Mouse (Mus musculus): ENCODE measurements around the gene Kcnj14.

The Kcnj14 gene

DNA sequence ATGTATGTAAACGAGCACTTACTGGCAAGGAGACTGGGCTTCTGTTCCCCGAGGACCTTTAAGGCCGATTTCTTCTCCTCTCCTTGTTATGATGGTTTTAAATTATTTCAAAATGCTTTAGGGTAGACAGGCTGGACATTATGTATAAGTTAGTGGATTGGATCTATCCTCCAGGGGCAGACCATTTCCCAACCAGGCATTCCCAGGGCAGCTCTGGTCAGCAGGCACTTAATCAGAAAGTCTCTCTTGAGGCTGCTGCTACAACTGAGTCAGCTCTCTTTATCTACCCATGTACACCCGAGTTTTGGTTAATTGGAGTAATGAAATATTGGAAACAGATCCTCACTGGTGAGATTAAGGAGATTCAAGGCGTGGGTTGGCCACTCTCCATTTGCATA is 6.5 kb upstream of the Kcnj14 start:
- DNase-seq, result no peak

DNA sequence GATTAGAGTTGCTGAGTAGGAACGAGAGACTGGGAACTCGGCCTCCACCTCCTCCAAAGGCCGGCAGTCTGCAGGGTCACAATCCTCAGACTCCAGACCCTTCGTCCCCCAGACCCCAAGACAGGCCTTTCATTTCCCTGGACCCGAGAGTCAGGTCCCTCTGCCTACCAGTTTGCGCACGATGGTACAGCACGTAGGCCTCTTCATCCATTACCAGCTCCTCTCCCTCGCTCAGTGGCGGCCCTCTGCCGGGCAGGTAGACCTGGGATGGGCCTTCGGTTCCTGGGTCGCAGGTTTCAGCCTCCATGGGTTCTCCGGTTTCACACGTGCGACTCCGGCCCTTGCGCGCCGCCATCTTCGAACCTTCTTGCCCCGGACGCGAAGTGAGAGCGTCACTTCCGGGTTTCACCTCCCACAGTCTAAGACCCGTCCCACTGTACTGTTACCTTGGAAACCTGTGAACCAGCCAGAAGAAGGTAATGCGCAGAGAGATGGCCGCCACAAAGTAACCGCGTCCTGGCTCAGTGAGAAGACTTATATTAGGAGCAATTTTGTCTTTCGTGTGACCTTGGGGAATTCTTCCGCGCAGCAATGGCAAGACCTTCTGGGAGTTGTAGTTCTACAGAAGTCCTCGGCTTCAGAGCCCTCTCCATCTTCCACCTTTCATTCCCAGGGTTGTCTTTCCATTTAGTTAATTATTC is 6.0 kb upstream of the Kcnj14 start, which contains the start of gene Grwd1:
Gene Grwd1, minus strand, starts transcription at position 518 of the 701 bp plus-strand sequence.
- peak; percentile 86 to 89 for DNase-seq

GRCm38 (mm10) chr7:45826631-45827030 is 2.0 kb upstream of the Kcnj14 start:
- DNase-seq, result peak; percentile 9 to 35

GRCm38 (mm10) chr7:45820913-45821312 is 3.7 kb downstream of the Kcnj14 start:
- DNase-seq, result no peak

DNA sequence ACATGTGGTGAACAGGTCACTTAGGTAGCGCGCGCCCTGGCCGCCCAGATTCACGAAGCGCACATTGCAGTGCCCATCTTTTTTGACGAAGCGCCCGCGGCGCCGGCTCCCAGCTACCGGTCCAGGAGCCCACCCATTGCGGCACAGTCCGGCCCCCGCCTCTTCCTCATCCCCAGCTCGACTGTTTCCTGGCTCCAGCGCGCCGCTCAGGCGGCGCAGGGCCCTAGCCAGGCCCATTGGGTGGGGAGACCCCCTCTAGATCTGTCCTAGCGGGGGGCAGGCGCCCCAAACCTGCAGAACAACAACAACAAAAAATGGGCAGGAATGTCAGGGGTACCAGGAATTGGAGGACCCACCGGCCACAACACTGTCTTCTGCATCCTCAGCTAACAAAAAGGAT is 4.7 kb downstream of the Kcnj14 start:
- DNase-seq, result no peak

DNA sequence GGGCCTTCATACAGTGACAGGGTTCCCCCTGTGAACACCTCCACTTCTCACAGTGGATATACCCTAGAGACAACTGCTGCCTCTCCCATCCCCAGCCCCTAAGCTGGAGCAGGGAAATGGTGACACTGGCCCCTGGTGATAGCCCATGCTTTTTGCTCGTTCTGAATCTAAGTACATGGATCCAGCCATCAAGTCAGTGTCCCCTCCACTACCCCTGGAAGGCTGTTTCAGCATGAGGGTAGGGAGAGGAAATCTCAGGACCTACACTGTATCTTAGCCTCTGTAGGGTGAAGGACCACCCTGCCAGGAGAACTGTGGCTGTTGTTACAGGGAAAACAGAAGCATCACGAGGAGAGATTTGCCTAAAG is 8.6 kb downstream of the Kcnj14 start:
- DNase-seq, result peak in 1 of 2 experiments; percentile 5

GRCm38 (mm10) chr7:45815323-45815983 is 9.1 kb downstream of the Kcnj14 start:
- peak; percentile 32 to 45 for DNase-seq

DNA sequence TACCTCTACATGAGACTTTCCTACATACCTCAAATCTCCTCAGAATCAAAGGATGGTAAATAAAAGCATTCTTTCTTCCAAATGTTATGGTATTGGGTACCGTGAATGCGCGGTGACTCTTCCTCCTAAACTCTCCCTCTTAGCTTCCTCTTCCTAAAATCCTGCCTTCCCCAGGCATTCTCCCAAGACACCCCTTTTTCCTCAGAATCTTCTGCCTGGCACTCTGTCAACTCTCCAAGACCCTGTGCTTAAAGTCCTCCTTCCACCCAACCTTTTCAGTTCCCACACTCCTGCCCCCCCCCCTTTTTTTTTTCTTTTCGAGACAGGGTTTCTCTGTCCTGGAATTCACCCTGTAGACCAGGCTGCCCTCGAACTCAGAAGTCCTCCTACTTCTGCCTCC is 9.7 kb downstream of the Kcnj14 start:
- peak; percentile 43 to 55 for DNase-seq

DNA sequence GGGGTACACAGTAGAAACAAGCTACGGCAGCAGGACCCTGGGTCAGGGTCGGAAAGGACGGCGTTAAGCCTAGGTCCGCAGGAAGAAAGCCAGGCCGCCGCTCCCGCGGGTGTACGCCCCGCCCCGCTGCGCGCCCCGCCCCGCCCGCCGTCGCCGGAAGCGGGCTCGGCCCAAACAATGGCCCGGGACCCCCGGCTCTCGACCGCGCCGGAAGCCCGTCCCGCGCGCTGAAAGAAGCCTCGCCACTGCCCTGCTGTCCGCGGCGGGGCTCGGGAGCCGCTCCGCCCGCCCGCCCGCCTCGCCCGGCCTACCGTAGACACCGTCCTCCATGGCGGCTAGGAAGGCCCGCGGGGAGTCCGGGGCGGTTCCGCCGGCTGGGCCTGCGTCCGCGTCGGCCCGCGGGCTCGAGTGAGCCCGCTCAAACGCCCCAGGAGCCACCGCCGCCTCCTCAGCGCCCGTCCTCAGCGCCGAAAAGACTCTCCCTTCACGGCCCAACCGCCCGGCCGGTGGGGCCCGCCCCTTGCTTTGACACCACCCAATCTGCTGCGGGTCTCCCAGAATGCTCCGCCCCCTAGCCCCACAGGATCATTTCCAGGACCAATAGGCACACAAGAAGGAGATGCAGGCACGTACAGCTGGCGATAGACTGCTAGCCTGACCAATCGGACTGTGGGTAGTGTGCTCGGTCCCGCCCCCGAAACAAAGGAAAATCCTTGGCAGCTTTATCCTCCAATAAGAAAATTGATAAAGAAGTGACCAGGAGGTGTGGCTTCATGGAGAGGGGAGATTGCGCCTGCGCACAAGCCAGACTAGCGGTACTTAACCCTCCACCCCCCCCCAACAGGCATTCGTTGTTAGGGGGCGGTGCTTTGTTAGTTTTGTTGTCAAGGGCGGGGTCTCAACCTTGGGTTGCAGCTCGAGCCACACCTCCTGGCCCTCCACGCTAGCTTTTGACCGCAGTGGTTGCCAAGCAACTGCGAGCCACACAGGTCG is 10.5 kb downstream of the Kcnj14 start, which contains the start of gene Cyth2:
Gene Cyth2, minus strand, starts transcription at position 795 of the 993 bp plus-strand sequence.
- peak; percentile 99 to 100 for DNase-seq

- peak; percentile 19 to 26 for DNase-seq
These were observed 11.7 kb downstream of the Kcnj14 start for GRCm38 (mm10) chr7:45812921-45813320.

- peak; percentile 51 to 59 for DNase-seq
These were observed 15.1 kb downstream of the Kcnj14 start for GRCm38 (mm10) chr7:45809276-45810075.

GRCm38 (mm10) chr7:45808471-45808870 is 16.1 kb downstream of the Kcnj14 start:
- DNase-seq, result peak; percentile 30 to 38

GRCm38 (mm10) chr7:45805941-45806340 is 18.6 kb downstream of the Kcnj14 start:
- DNase-seq, result peak; percentile 10 to 15

DNA sequence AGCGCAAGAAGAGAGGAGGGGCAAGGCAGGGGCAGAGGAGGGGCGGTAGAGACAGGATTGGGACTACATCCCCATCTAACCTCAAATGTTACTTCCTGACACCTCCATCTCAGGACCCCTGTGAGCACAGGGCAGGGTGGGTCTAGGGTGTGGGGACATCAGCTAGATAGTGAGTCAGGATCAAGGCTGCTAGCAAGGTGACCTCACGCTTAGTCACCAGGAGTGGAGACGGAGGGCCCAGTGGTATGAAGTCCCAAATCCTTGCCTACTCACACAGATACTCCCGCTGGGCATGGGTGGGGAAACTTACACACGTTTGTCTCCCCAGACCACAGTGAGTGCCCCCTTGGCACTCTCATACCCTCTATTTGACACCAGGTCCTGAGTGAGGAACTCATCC is 22.0 kb downstream of the Kcnj14 start:
- no peak for DNase-seq

DNA sequence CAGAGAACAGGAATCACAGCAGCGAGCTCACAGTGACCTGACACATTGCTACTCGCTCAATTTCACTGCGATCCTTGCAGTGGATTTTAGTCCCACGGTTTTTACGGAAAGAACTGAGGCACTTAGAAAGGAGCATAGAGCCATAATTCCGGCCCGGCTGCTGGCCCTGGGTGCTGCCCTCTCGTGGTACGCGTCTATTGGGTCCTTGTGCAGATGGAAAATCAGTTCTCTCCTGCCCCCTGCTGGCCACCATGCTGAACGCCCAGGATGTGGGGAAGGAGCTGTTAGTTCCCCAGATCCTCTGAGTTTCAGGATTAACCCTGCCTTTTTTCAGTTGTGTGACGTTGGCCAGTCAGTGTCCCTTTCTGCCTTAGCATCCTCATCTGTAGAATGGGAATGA is 23.2 kb downstream of the Kcnj14 start:
- DNase-seq, result peak; percentile 96 to 98

GRCm38 (mm10) chr7:45800546-45801204 is 23.9 kb downstream of the Kcnj14 start:
- peak in 1 of 2 experiments; percentile 14 for DNase-seq

DNA sequence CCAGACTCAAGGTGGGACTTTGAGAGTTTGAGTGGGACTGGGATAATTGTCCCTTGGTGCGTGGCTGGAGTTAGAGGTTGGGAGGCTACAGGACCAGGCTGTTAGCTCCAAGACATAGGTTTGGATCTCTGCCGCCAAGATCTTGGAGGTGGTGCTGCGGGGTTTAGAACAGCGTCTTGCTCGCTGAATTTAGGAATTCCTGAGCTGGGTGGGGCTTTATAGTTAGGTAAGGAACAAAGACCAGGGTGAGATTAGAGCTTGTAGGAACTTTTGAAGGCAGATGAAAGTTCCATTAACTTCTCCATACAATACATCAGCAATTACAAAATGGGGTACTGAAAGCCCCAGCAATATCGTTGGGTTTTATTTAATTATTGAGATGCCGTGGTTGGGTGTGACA is 24.6 kb downstream of the Kcnj14 start:
- no peak for DNase-seq

DNA sequence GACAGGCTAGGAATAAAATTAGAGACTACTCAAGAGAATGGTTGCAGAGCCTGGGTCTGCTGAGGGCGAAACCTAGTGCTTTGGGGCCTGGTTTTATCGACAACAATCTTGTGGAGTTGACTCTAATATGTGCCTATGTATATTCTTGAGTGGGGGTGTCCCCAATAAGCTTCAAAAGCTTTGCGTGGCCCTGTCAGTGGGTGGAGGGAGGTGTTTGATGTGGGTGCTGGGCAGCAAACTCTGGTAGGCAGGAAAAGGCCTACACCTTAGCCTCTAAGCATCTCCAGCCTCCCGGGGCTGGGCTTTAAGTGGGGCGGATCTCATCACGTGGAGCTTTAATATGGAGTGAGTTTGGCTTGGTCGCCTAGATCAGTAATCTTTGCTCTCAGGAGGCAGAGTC is 25.7 kb downstream of the Kcnj14 start:
- no peak for DNase-seq

DNA sequence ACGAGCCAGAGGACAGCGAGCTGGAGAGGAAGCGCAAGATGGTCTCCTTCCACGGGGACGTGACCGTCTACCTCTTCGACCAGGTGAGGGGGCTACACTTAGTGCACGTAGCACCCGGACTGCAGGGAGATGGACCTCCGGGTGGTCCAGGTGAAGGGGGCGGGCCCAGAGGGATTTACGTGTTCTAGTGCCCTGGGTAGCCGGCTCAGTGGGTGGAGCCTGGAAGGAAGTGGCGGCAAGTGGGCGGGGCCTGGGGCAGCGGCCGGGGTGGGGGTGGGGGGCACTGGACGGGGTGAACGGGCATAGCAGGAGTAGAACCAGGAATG is 26.1 kb downstream of the Kcnj14 start:
- DNase-seq, result peak in 1 of 2 experiments; percentile 60

DNA sequence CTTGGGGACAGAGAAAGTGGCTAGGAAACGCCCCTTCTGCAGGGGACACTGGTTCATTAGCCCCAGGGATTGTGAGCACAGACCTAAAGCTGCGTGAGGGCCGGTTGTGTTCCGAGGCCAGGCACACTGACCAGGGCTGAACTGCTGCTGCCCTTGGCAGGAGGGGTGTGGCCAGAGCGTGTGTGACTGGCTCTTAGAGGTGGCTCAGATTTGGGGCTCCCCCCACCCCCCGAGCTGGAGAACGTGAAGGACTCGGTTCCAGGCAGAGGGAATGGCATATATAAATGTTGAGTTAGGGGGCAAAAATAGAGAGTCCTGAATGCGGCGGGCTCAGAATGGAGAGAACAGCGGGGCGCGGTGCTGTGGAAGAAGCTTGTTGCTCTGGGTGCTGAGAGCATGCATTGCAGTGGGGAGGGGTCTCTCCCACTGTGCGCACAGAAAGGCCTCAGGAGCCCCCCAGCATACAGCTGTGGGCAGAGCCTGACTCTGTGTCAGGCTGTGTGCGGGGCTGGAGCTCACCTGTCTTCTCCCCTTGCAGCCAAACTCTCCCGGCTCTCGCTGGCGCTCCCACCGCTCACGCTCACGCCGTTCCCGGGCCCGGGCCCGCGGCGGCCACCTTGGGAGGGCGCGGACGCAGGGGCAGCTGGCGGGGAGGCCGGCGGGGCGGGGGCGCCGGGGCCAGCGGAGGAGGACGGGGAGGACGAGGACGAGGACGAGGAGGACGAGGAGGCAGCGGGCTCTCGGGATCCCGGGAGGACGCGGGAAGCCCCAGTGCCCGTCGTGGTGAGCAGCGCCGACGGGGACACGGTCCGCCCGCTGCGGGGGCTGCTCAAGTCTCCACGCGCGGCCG is 26.7 kb downstream of the Kcnj14 start:
- DNase-seq, result peak in 1 of 2 experiments; percentile 23

GRCm38 (mm10) chr7:45796950-45797349 is 27.6 kb downstream of the Kcnj14 start:
- DNase-seq, result no peak
